Mouse (Mus musculus) CD4-positive helper T cell, adult 2 months (primary cell): ENCODE measurements around the gene Tuba1a.
"Not testable (repeated sequence)": the region's sequence is repeated elsewhere in the genome, so short reads cannot be mapped to it uniquely, and the experiment has no call there.

Experiments
- DNase-seq: peaks from one replicate; pipeline ENCODE4 v3.0.0-alpha.2; 2012; ENCODE audit warnings: low read depth, missing footprints, low spot score

Tuba1a gene

GRCm38 (mm10) chr15:98985240-98985981 lies 31.9 kb upstream of the Tuba1a start:
- DNase-seq, result peak; percentile 86

GRCm38 (mm10) chr15:98984681-98985080 lies 31.2 kb upstream of the Tuba1a start:
- no peak for DNase-seq

- no peak for DNase-seq
Measured at GRCm38 (mm10) chr15:98983431-98984081, 30.1 kb upstream of the Tuba1a start.

GRCm38 (mm10) chr15:98982100-98982499 lies 28.6 kb upstream of the Tuba1a start:
- no peak for DNase-seq

- DNase-seq, result no peak
Measured at GRCm38 (mm10) chr15:98980012-98980614, 26.6 kb upstream of the Tuba1a start.

GRCm38 (mm10) chr15:98978409-98979172 lies 25.1 kb upstream of the Tuba1a start:
- DNase-seq, result no peak

GRCm38 (mm10) chr15:98977759-98978408 lies 24.4 kb upstream of the Tuba1a start:
- no peak for DNase-seq

- no peak for DNase-seq
Measured at GRCm38 (mm10) chr15:98976763-98977758, 23.6 kb upstream of the Tuba1a start.

GRCm38 (mm10) chr15:98973015-98973614 lies 19.6 kb upstream of the Tuba1a start:
- DNase-seq, result no peak

GRCm38 (mm10) chr15:98971576-98972320 lies 18.2 kb upstream of the Tuba1a start:
- DNase-seq, result not testable (repeated sequence)

GRCm38 (mm10) chr15:98971111-98971510 lies 17.6 kb upstream of the Tuba1a start:
- no peak for DNase-seq

- DNase-seq, result peak; percentile 25
Measured at GRCm38 (mm10) chr15:98969372-98970101, 16.0 kb upstream of the Tuba1a start.

- no peak for DNase-seq
Measured at GRCm38 (mm10) chr15:98968701-98969371, 15.3 kb upstream of the Tuba1a start.

GRCm38 (mm10) chr15:98959531-98959930 lies 6.0 kb upstream of the Tuba1a start:
- no peak for DNase-seq

GRCm38 (mm10) chr15:98958901-98959420 lies 5.5 kb upstream of the Tuba1a start:
- no peak for DNase-seq

GRCm38 (mm10) chr15:98957475-98957874 lies 4.0 kb upstream of the Tuba1a start:
- DNase-seq, result no peak

GRCm38 (mm10) chr15:98956000-98956399 lies 2.5 kb upstream of the Tuba1a start:
- no peak for DNase-seq

GRCm38 (mm10) chr15:98955324-98955723 lies 1.8 kb upstream of the Tuba1a start:
- no peak for DNase-seq
